Mouse (Mus musculus) left cerebral cortex, adult 8-10 months (tissue): ENCODE measurements around the gene Cdkl2. TPM values are rescaled to one million over a fixed set of nuclear protein-coding genes. Genes with fewer than 3 reads are reported as not detected.

Source experiments
- total RNA-seq, 4 experiments: library from RNA; stranded (reverse); gene quantifications; 2 replicates each; pipeline ENCODE4 v1.2.4; 2022

The Cdkl2 gene
- total RNA-seq, 4 experiments from 2014 or later: 30.0 to 32.2 (median 30.6) TPM

Other genes starting within 250 kb of the Cdkl2 start
- gene Rchy1, start 80.8 kb downstream of the Cdkl2 start, total RNA-seq: 10 to 100 TPM; 34.6 to 40.1 (median 38.1) TPM
- not detected for gene Odaph, start 56.4 kb downstream of the Cdkl2 start, total RNA-seq
- 100 to 1,000 TPM; 204 to 226 (median 221) TPM for gene G3bp2, start 39.8 kb upstream of the Cdkl2 start, total RNA-seq
- 10 to 100 TPM; 76.4 to 82.2 (median 79.0) TPM for gene Uso1, start 94.1 kb upstream of the Cdkl2 start, total RNA-seq
- not detected for gene U90926, start 171.5 kb upstream of the Cdkl2 start, total RNA-seq
- 1 to 10 TPM in 1 of 4 experiments, under 1 TPM in 3; 0.53 to 1.1 (median 0.83) TPM for gene Ppef2, start 212.4 kb upstream of the Cdkl2 start, total RNA-seq
- gene Naaa, start 234.3 kb upstream of the Cdkl2 start, total RNA-seq: 10 to 100 TPM; 38.8 to 42.6 (median 42.1) TPM